Mouse (Mus musculus): ENCODE results near the gene Ahnak. TPM values are rescaled to one million over a fixed set of nuclear protein-coding genes. Genes with fewer than 3 reads are reported as not detected.
"Not testable (repeated sequence)": the region's sequence is repeated elsewhere in the genome, so short reads cannot be mapped to it uniquely, and the experiment has no call there.

The Ahnak gene
- polyA plus RNA-seq, 1 experiment from 2014 or later: 4.9 TPM

DNA sequence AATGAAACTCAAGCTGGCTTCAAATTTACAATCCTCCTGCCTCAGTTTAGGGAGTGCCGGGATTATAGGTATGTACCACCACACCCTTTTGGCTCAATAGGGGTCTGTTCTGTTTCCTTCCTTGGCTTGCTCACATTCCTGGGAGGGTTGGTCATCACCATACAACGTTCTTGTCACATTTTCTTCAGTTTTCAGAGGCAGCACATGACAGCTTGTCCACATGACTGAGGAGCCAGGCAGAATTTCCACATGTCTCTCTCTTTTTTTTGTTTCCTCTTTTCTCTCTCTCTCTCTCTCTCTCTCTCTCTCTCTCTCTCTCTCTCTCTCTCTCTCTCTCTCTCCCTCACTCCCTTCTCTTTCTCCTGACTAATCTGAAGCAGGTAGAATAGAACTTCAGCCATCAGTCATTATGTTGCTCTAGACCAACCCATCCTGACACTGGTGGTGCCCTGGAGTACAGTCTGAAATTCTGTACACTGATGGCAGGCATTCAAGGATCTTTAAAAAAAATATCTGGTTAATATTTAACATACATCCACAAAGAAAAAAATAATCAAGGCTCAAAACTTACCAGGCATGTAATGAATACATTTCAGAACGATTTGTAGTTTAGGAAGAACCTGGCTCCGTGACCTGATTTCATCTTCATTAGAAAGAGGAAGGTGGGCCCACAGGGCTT, 88.0 kb downstream of the Ahnak start:
- 82% methylated on average over 4 of the region's 4 CpGs for WGBS
- Histone ChIP-seq H3K36me3 (no peaks in the 10 kb centered on the region), H3K9me3 (no peaks in the 10 kb centered on the region), H3K4me2 (replicated peaks) (no peak overlapping the region), H3K27ac (no peak overlapping the region), H3K27me3 (no peaks in the 10 kb centered on the region), H3K9ac (replicated peaks) (no peak overlapping the region), H3K4me3 (replicated peaks) (no peak overlapping the region), H3K4me1 (replicated peaks) (peaks cover 2% of the 10 kb centered on the region; the same call in 1 of the 2 replicates)
- ATAC-seq: no peak

DNA sequence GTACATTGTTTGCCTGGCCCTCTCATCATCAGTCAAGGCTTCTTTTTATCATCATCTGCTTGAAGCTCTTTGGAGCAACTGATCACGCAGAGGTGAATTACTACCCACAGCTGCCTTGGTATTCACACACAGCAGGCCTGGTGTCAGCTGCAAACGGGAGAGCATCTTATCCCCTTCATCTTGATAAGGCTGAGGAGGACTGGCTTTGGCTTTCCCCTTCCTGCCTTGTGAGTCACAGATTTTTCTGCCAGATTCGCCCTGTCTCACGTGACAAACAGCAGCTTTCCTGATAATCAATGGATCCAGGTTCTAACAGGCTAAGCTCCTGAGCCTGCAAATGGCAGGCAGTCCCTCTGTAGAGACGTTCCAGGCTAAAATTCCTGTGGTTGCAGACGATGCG, 90.8 kb downstream of the Ahnak start:
- H3K27ac ChIP-seq: no peak overlapping the region
- no peaks in the 10 kb centered on the region for H3K36me3 ChIP-seq
- no peak overlapping the region for H3K9ac ChIP-seq (replicated peaks)
- H3K9me3 ChIP-seq: no peaks in the 10 kb centered on the region
- H3K4me3 ChIP-seq (replicated peaks): no peak overlapping the region
- peaks cover 10% of the 10 kb centered on the region; the same call in 1 of the 2 replicates for H3K4me1 ChIP-seq (replicated peaks)
- no peak for ATAC-seq
- WGBS: 39% methylated on average over 7 of the region's 7 CpGs
- H3K4me2 ChIP-seq (replicated peaks): no peak overlapping the region
- H3K27me3 ChIP-seq: no peaks in the 10 kb centered on the region

DNA sequence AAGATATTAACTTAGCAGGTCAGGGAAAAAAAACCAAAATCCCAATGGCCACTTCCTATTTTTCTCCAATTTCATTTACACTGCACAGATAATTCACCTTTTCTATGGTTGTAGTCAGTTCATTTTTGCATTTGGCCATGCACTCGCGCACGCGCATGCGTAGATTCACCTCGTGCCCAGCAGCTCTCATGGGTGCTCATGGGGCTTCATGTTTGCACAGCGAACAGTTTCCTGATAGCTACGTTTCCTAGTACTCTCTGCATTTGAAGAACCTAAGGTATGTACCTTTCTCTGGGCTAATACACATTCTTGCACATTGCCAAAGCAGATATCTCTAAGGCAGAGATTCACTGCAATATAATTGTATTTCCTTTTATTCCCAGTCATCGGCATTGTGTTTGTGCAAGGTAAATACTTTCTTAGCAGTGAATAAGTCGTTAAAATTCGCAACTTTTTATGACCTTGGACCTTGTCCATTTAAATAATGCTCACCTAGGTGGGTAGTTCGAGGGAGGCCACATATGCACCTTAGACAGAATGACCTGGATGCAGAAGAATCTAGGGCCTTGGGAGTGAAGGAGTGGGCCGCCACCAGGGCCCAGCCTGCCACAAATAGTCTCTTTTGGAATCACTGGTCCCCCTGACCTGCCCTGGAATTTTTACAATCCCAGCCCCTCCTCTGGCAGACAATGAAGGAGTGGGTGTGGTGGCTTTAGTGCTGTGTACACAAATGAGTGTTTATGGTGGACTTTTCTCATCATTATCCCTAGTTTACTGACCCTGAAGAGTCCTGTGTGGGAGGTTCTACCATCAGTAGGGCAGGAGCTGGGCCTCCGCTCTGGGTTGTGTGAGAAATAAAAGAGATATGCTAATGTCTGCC, 92.5 kb downstream of the Ahnak start:
- H3K9ac ChIP-seq (replicated peaks): 0 out of 2 replicates have a peak overlapping the region, but pooled peaks have one; percentile 39

DNA sequence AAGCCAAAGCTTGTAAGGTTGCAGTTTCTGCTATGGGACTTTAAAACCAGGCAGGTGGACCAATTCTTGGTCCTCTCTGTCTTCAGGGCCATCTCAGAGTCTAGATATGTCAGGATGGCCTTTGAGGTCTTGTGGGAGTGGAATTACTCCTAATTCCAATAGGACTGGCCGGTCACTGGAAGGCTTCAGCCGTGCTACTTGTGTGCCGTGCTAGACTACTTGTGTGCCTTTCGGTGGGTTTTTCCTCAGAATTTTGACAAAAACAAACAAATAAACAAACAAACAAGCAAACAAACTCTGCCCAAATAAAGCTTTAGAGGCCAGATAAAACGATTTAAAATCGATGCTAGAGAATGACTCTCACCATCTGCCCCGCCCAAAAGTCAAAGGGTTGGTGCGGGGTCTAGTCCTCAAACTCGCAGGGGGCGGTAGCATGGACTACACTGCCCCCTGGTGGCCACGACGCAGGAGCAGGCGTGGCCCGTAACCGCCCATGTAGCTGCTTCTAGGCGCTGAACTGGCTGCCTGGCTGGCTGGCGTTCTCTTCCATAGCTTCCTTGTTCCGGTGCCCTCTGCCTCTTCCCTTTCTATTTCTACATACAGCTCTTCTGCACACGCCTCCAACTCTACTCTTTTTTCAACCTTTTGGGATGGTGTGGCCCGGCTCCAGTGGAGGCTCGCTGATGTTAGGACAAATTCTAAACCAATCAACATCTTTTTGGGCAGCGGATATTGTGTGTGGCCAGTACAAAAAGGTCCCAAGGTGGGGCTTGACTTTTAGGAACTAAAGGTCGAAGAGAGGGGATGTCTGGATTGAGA, 93.3 kb downstream of the Ahnak start:
- no peak overlapping the region for H3K27ac ChIP-seq
- no peak overlapping the region for H3K4me3 ChIP-seq (replicated peaks)
- 18% methylated on average over 23 of the region's 23 CpGs for WGBS

More for the DNA sequence above, 92.5 kb downstream of the Ahnak start:
- Histone ChIP-seq H3K27me3 (no peaks in the 10 kb centered on the region), H3K9me3 (no peaks in the 10 kb centered on the region), H3K4me1 (replicated peaks) (peaks cover 10% of the 10 kb centered on the region; the same call in 1 of the 2 replicates), H3K27ac (no peak overlapping the region), H3K4me2 (replicated peaks) (no peak overlapping the region), H3K4me3 (replicated peaks) (no peak overlapping the region), H3K36me3 (no peaks in the 10 kb centered on the region)
- ATAC-seq: peak; percentile 50; the same call in 1 of the 2 replicates
- WGBS: 85% methylated on average over 14 of the region's 14 CpGs

DNA sequence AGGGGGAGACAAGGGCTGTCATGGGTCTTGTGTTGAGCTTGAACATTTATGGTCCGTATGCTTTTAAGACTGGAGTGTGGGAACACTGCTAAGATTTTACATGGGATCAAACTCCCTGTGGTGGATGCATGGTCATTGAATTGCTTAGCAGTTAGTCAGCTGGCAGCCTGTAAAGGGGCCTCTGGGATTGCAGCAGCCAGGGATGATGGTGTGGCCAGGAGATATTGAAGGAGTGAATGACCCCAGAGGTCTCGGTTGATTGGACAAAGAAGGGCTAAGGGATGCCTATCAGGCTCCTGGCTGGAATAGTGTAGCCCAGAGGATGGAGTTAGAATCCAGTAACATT, 93.9 kb downstream of the Ahnak start:
- no peaks in the 10 kb centered on the region for H3K9me3 ChIP-seq
- H3K4me3 ChIP-seq (replicated peaks): no peak overlapping the region
- peak overlapping the region; percentile 33; the same call in 1 of the 2 replicates for H3K4me2 ChIP-seq (replicated peaks)
- WGBS: 80% methylated on average over 2 of the region's 2 CpGs
- peaks cover 10% of the 10 kb centered on the region; the same call in 1 of the 2 replicates for H3K4me1 ChIP-seq (replicated peaks)
- no peak for ATAC-seq
- no peaks in the 10 kb centered on the region for H3K36me3 ChIP-seq
- no peak overlapping the region for H3K27ac ChIP-seq
- H3K9ac ChIP-seq (replicated peaks): no peak overlapping the region; the same call in 1 of the 2 replicates
- no peaks in the 10 kb centered on the region for H3K27me3 ChIP-seq

More for the DNA sequence above, 93.3 kb downstream of the Ahnak start:
- Histone ChIP-seq H3K36me3 (no peaks in the 10 kb centered on the region), H3K27me3 (no peaks in the 10 kb centered on the region), H3K9me3 (no peaks in the 10 kb centered on the region), H3K4me2 (replicated peaks) (peak overlapping the region; percentile 33), H3K9ac (replicated peaks) (0 out of 2 replicates have a peak overlapping the region, but pooled peaks have one; percentile 39), H3K4me1 (replicated peaks) (peaks cover 10% of the 10 kb centered on the region; the same call in 1 of the 2 replicates)
- peak; percentile 96 for ATAC-seq

DNA sequence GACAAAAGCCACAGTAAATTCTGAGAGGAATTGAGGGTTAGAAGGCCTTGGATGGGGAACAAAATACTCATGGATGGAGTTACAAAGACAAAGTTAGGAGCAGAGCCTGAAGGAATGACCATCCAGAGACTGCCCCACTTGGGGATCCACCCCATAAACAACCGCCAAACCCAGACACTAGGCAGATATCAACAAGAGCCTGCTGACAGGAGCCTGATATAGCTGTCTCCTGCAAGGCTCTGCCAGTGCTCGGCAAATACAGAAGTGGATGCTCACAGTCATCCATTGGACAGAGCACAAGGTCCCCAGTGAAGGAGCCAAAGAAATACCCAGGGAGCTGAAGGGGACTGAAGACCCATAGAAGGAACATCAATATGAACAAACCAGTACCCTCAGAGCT, 94.8 kb downstream of the Ahnak start:
- not testable (repeated sequence) for H3K9me3 ChIP-seq; H3K9ac ChIP-seq (replicated peaks); H3K4me2 ChIP-seq (replicated peaks); ATAC-seq; H3K36me3 ChIP-seq; H3K4me1 ChIP-seq (replicated peaks); H3K27ac ChIP-seq; H3K27me3 ChIP-seq; H3K4me3 ChIP-seq (replicated peaks)
- WGBS: 82% methylated on average over 2 of the region's 2 CpGs

DNA sequence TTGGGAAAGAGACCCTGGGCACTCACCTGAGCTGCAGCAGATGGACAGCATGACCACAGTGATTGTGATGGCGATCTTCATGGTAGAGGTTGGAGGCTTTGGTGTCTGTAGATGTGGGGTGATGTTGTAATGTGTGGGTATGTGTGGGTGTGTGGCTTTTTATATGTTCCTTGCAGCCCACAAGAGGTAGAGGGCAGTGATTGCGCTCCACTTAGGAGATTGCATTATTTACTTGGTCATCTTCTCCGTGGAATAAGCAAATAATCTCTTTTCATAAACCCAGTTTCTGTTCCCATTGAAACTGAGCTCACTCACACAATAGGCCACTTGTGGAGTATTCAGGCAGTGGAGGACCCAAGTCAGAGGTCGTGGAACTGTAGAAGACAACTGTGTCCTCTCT, 98.7 kb downstream of the Ahnak start, which contains the start of gene Scgb1a1:
Gene Scgb1a1, minus strand, starts transcription at position 138 of the 400 bp plus-strand sequence.
- H3K27ac ChIP-seq: no peak within 1 kb of the TSS
- WGBS: 80% methylated on average over 4 of the region's 4 CpGs
- H3K4me2 ChIP-seq (replicated peaks): no peak within 1 kb of the TSS
- H3K36me3 ChIP-seq: no peaks in the 10 kb centered on the region
- H3K27me3 ChIP-seq: no peaks in the 10 kb centered on the region
- ATAC-seq: no peak
- H3K9ac ChIP-seq (replicated peaks): no peak within 1 kb of the TSS
- no peak within 1 kb of the TSS for H3K4me3 ChIP-seq (replicated peaks)
- H3K9me3 ChIP-seq: no peaks in the 10 kb centered on the region
- H3K4me1 ChIP-seq (replicated peaks): 0 out of 2 replicates have a peak, but pooled peaks cover under 1% of the 10 kb centered on the region

DNA sequence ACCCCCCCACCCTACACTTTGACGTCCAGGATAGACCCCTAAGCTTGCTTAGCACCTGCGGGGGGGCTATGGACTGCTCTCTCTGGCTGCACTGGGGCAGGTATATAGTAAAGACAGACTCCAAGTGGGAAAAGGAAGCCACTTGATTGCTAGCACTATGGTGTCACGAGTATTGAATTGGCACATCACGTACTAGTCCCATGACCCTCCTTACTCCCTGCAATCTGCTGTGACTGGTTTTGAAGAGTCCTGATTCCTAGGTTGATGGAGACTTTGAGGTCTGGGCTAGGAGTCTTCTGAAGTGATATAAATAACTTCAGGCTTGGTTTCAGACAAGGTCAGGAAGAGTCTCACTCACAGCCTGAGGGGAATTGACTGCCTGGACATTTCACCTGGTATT, 101.1 kb downstream of the Ahnak start:
- no peak for ATAC-seq
- WGBS: 68% methylated on average over 4 of the region's 4 CpGs
- Histone ChIP-seq H3K4me1 (replicated peaks) (no peaks in the 10 kb centered on the region), H3K36me3 (no peaks in the 10 kb centered on the region), H3K9ac (replicated peaks) (no peak overlapping the region), H3K4me3 (replicated peaks) (no peak overlapping the region), H3K9me3 (no peaks in the 10 kb centered on the region), H3K4me2 (replicated peaks) (no peak overlapping the region), H3K27ac (no peak overlapping the region), H3K27me3 (no peaks in the 10 kb centered on the region)

DNA sequence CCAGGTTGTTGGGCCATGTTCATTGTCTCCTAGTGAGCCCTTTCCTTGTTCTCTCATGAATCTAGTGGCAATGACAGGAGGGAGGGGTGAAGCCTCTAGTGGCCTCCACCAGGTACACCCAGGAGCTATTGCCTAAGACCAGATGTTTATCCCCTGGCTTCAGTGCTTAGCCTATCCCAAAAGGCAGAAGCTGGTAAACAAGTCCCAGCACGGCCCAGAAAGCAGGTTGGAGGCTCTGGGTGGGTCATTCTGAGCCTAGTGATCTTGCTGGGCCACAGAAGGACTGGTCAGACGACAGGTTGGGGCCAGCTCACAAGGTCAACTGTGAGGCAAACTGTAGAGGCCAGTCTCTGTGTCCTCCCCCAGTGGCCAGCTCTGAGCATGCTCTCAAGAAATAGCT, 101.6 kb downstream of the Ahnak start:
- Histone ChIP-seq H3K27me3 (no peaks in the 10 kb centered on the region), H3K36me3 (no peaks in the 10 kb centered on the region), H3K4me1 (replicated peaks) (no peaks in the 10 kb centered on the region), H3K9ac (replicated peaks) (no peak overlapping the region), H3K4me3 (replicated peaks) (no peak overlapping the region), H3K9me3 (no peaks in the 10 kb centered on the region), H3K27ac (no peak overlapping the region), H3K4me2 (replicated peaks) (no peak overlapping the region)
- no peak for ATAC-seq
- WGBS: 61% methylated on average over 2 of the region's 2 CpGs

DNA sequence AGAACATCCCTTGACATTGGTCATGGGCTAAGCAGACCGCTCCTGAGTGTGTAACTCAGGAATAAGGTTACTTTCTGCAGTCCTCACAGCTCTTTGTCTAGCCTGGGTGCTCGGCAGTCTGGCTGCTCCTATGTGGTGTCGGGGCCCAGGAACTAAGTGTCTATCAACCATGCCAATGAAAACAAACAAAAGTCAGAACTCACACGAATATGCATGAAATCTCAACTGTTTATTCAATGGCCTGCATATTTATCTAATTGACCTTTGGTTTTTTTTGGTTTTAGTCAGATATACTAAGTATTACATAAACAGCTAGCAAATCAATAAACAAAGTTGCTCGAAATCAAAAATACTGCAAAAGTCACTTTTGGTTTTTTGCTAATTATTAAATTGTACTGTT, 106.0 kb downstream of the Ahnak start:
- H3K36me3 ChIP-seq: no peaks in the 10 kb centered on the region
- no peaks in the 10 kb centered on the region for H3K9me3 ChIP-seq
- H3K4me2 ChIP-seq (replicated peaks): no peak overlapping the region
- ATAC-seq: no peak
- no peak overlapping the region for H3K4me3 ChIP-seq (replicated peaks)
- no peak overlapping the region for H3K9ac ChIP-seq (replicated peaks)
- 78% methylated on average over 5 of the region's 5 CpGs for WGBS
- H3K4me1 ChIP-seq (replicated peaks): no peaks in the 10 kb centered on the region
- H3K27me3 ChIP-seq: no peaks in the 10 kb centered on the region
- no peak overlapping the region for H3K27ac ChIP-seq

DNA sequence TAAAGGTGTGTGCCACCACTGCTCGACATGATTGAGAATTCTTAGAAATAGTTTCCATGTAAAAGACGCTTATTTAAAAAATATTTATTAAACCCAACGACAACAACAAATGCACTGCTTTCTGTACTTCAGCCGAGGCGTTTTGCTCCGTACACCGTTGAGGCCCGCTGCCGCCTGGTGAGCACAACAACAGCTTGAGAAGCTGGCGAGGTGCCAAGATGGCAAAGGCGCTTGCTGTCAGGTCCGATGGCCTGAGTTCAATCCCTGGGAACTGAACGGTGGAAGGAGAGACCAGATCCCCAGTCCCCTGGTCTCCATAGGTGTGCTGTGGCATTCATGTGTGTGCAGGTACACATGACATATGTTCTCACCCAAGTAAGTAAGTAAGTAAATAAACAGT, 108.4 kb downstream of the Ahnak start:
- WGBS: 86% methylated on average over 13 of the region's 13 CpGs
- H3K4me2 ChIP-seq (replicated peaks): no peak overlapping the region
- H3K27me3 ChIP-seq: no peaks in the 10 kb centered on the region
- no peak overlapping the region for H3K9ac ChIP-seq (replicated peaks)
- H3K36me3 ChIP-seq: no peaks in the 10 kb centered on the region
- no peak overlapping the region for H3K27ac ChIP-seq
- H3K9me3 ChIP-seq: no peaks in the 10 kb centered on the region
- no peak for ATAC-seq
- no peaks in the 10 kb centered on the region for H3K4me1 ChIP-seq (replicated peaks)
- H3K4me3 ChIP-seq (replicated peaks): no peak overlapping the region
